Mouse (Mus musculus) hindbrain, embryonic 14.5 days (tissue): ENCODE measurements around the gene Pcbp4. TPM values are rescaled to one million over a fixed set of nuclear protein-coding genes. Genes with fewer than 3 reads are reported as not detected.

ENCODE experiments used
- ATAC-seq: fragments of 200-750 bp; cut with Nextera tagmentation; 2 replicates; pipeline ENCODE4 v1.8.0; 2017; ENCODE audit warnings: moderate number of reproducible peaks, mild to moderate bottlenecking, moderate TSS enrichment, moderate library complexity; ENCODE audit not compliant: low FRiP score
- DNase-seq: peaks from one replicate; pipeline ENCODE4 v3.0.0-alpha.2; 2015; ENCODE audit warnings: low spot score
- H3K27ac ChIP-seq: fragments of 300-500 bp; sonication (generic); 2 replicates; pipeline ENCODE4 v1.5.1; 2014; ENCODE audit warnings: mild to moderate bottlenecking, moderate library complexity
- H3K27me3 ChIP-seq: fragments of 300-500 bp; sonication (generic); 2 replicates; pipeline ENCODE4 v1.6.1; 2014; ENCODE audit warnings: mild to moderate bottlenecking, low read length, mixed read lengths; ENCODE audit not compliant: control insufficient read depth, insufficient read depth
- H3K36me3 ChIP-seq: fragments of 300-500 bp; sonication (generic); replicated peaks from 2 replicates; pipeline ENCODE4 v1.6.1; 2014; ENCODE audit not compliant: control insufficient read depth, insufficient read depth
- H3K4me1 ChIP-seq: fragments of 300-500 bp; sonication (generic); replicated peaks from 2 replicates; pipeline ENCODE4 v1.6.1; 2014; ENCODE audit warnings: antibody characterized with exemption, low read length, mixed read lengths; ENCODE audit not compliant: control insufficient read depth, insufficient read depth
- H3K4me2 ChIP-seq: fragments of 300-500 bp; sonication (generic); replicated peaks from 2 replicates; pipeline ENCODE4 v1.6.1; 2014; ENCODE audit warnings: mild to moderate bottlenecking, moderate library complexity
- H3K4me3 ChIP-seq: fragments of 300-500 bp; sonication (generic); replicated peaks from 2 replicates; pipeline ENCODE4 v1.5.1; 2014; ENCODE audit warnings: mild to moderate bottlenecking, low read length
- H3K9ac ChIP-seq: fragments of 300-500 bp; sonication (generic); 2 replicates; pipeline ENCODE4 v1.6.1; 2014
- H3K9me3 ChIP-seq: fragments of 300-500 bp; sonication (generic); 2 replicates; pipeline ENCODE4 v1.6.1; 2016; ENCODE audit warnings: low read length; ENCODE audit not compliant: control insufficient read depth
- WGBS: fragments of 180-500 bp; shearing (Covaris S2); extraction: QIAGEN DNeasy Blood & Tissue Kit; methylation state at CpG from one replicate; pipeline ENCODE4 v1.1.7; 2014; 5-methylcytosine and 5-hydroxymethylcytosine counted together
- polyA plus RNA-seq: library from polyadenylated mRNA; unstranded; fragments of >200 nt; fragmentation: Nextera tagmentation; extraction: Ambion mirVana; gene quantifications from 2 replicates; pipeline ENCODE4 v1.2.1, GENCODE M21; 2014

Pcbp4 gene
- polyA plus RNA-seq, result 183 and 186 TPM in 2 replicates

DNA sequence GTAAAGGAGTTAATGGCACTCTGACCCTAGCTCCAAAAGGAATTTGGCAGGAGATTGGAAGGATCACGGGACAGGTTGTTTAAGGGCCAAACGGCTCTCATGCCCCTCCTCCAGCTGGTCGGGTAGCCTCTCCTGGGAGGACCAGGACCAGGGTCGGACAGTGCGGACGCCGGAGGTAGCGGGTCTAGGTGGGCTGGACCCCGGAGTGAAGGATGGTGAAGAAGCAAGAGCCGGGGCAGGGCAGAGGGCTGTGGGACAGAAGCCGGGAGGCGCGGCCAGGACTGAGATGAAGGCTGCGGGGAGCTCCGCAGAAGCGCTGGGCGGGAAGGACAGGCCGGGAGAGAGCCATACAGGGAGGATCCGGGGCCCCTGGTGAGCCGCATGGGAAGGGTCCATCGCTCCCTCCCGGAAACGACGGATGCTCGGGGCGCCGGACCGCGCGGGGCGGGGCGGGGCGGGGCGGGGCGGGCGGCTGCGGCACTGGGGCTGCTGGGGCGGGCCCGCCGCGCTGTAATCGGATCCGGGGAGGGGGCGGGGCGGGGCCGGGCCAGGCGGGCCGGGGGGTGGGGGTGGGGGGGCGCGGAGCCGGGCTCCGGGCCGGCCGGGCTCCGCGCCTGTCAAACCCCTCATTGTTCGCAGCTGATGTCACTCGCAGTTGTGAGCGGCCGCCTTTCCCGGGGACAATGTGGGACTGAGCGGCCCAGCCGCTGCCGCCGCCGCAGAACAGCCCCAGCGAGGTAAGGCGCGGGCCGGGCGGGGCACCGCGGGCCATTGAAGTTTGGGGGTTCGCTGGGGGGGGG lies at the start of gene Pcbp4:
TSS of gene Pcbp4 (plus strand) at position 21 of the 800 bp plus-strand sequence.
- Histone ChIP-seq H3K4me1 (peaks cover 44% of the 10 kb centered on the region), H3K9ac (peak within 1 kb of the TSS; percentile 91), H3K4me3 (peak within 1 kb of the TSS; percentile 60), H3K27me3 (no peaks in the 10 kb centered on the region), H3K9me3 (no peaks in the 10 kb centered on the region), H3K36me3 (no peaks in the 10 kb centered on the region), H3K27ac (peak within 1 kb of the TSS; percentile 81), H3K4me2 (peak within 1 kb of the TSS; percentile 96)
- ATAC-seq (peak; percentile 65), DNase-seq (peak; percentile 57)
- WGBS, result 0% methylated on average over 36 of the region's 74 CpGs

DNA sequence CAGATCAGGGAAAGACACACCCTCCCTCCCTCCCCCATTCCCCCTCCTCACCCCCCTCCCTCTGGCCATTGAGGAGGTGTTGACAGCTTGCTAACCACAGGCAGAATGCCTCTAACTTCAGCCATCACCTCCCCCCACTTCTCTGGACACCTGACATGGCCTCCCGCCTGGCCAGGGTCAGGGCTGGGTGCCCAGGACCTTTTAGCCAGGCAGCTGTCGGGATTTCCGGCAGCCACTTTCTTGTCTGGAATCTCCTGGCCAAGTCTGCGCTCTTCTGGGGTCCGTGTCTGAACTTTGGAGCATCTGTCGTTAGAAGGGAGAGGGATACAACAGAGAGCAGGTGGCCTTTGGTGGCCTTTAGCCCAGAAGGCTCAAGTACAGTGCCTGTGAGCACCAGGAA lies 47.8 kb upstream of the Pcbp4 start:
- Histone ChIP-seq H3K4me1 (0 out of 2 replicates have a peak, but pooled peaks cover 2% of the 10 kb centered on the region), H3K27me3 (no peaks in the 10 kb centered on the region), H3K4me3 (no peak overlapping the region), H3K9ac (no peak overlapping the region), H3K9me3 (no peaks in the 10 kb centered on the region), H3K27ac (no peak overlapping the region), H3K4me2 (no peak overlapping the region), H3K36me3 (no peaks in the 10 kb centered on the region)
- DNase-seq (no peak), ATAC-seq (no peak)
- 33% methylated on average over 6 of the region's 6 CpGs for WGBS

DNA sequence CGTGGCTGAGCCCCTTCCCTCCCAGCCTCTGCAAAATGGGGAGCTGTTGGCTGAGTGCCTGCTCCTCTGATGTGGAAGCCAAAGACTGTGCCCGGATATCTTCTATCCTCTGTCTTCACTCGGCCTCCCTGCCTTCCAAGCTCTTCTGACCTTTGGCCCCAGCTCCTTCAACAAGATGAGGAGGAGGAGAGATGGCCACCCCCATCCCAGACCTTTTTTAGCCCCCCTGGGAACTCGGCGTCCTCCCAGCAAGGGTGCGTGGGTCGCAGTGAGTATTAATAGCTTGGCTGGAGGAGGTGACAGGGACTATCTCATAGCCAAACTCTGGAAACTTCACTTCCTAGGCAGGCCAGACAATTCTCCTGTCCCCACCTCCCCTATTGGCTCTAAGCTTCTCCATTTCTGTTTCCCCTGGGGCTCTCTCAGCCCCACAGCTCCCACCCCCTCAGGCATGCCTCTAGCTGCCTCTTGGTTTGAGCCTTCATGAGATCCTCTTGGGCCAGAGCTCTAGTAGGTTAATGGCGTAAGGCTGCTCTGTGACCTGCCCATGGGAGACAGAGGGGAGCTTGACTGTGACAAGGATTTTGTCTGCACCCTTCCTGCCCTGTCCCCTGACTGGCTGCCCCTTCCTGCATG lies 46.5 kb upstream of the Pcbp4 start:
- ATAC-seq (no peak), DNase-seq (no peak)
- no peaks in the 10 kb centered on the region for H3K27me3 ChIP-seq
- H3K36me3 ChIP-seq, result no peaks in the 10 kb centered on the region
- no peak overlapping the region for H3K27ac ChIP-seq
- no peak overlapping the region for H3K4me2 ChIP-seq
- H3K4me1 ChIP-seq, result 0 out of 2 replicates have a peak, but pooled peaks cover 2% of the 10 kb centered on the region
- H3K9ac ChIP-seq, result no peak overlapping the region
- WGBS, result 52% methylated on average over 8 of the region's 8 CpGs
- no peaks in the 10 kb centered on the region for H3K9me3 ChIP-seq
- H3K4me3 ChIP-seq, result no peak overlapping the region

DNA sequence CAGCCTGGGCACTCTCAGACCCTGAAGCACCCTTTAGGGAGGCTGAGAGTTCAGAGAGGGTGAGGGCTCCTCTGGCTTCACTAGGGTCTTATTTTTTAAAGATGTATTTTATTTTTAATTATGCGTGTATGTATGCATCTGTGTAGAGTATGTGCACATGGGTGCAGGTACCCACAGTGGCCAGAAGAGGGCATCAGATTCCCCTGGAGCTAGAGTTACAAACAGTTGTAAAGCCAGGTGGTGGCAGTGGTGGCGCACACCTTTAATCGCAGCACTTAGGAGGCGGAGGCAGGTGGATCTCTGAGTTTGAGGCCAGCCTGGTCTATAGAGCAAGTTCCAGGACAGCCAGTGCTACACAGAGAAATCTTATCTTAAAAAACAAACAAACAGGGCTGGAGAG lies 44.0 kb upstream of the Pcbp4 start:
- Histone ChIP-seq H3K4me1 (0 out of 2 replicates have a peak, but pooled peaks cover 2% of the 10 kb centered on the region), H3K4me3 (no peak overlapping the region), H3K27me3 (no peaks in the 10 kb centered on the region), H3K36me3 (no peaks in the 10 kb centered on the region), H3K9ac (no peak overlapping the region), H3K9me3 (no peaks in the 10 kb centered on the region), H3K4me2 (no peak overlapping the region), H3K27ac (no peak overlapping the region)
- WGBS, result 97% methylated on average over 4 of the region's 4 CpGs
- DNase-seq, result no peak
- ATAC-seq, result no peak

DNA sequence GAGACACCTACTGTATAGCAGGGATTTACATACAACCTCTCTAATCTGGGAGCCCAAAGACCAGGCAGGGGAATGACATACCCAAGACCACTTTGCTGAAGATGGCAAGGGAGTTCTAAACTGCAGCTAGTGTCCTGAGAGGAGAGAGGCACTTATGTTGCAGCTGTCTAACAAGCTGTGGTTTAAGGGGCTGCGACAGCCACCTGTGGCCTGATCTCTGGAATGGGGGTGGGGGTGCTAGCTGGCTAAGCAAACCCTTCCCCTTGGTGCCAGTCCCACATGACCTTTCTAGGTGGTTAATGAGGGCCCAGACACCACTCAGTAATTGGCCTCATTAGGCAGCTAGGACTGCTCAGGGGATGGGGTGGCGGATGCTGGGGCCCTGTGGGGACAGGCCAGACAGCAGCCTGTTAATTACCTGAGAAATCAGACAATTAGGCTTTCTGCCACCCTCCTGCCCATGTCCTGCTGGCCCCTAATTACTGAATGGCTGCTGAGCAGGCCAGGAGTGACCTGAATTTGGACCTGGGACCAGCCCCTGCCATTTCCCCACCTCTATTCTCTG lies 42.9 kb upstream of the Pcbp4 start:
- Histone ChIP-seq H3K4me3 (no peak overlapping the region), H3K9me3 (no peaks in the 10 kb centered on the region), H3K4me2 (no peak overlapping the region), H3K4me1 (0 out of 2 replicates have a peak, but pooled peaks cover 2% of the 10 kb centered on the region), H3K36me3 (no peaks in the 10 kb centered on the region), H3K9ac (no peak overlapping the region), H3K27me3 (no peaks in the 10 kb centered on the region), H3K27ac (no peak overlapping the region)
- 66% methylated on average over 2 of the region's 2 CpGs for WGBS
- ATAC-seq (no peak), DNase-seq (no peak)

DNA sequence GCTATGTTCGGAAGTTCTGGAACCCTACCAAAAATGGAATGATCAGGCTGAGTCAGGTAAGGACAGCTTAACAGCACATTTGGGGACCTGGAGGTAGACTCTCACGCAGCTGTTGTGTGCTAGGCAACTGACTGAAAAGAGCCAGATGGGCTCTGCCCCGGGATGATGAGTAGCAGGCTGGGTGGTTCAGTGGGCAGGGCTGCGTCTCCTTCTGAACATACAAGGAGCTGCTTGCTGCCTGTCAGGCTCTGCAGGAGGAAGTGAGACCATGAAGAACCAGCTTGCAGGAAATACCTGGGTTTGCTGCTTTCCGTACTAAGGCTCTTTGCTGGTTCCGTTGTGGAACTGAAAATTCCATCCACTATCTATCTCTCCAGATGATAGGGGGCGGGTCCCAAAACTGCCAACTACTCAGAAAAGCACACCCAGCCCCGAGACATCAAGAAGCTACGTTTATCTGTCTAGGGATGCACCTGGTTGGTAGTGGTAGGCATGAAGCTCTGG lies 41.9 kb upstream of the Pcbp4 start:
- H3K4me2 ChIP-seq, result no peak overlapping the region
- H3K4me1 ChIP-seq, result 0 out of 2 replicates have a peak, but pooled peaks cover 2% of the 10 kb centered on the region
- H3K9me3 ChIP-seq, result no peaks in the 10 kb centered on the region
- H3K27ac ChIP-seq, result no peak overlapping the region
- no peak overlapping the region for H3K9ac ChIP-seq
- 81% methylated on average over 9 of the region's 9 CpGs for WGBS
- ATAC-seq (no peak), DNase-seq (no peak)
- no peaks in the 10 kb centered on the region for H3K36me3 ChIP-seq
- H3K4me3 ChIP-seq, result no peak overlapping the region
- no peaks in the 10 kb centered on the region for H3K27me3 ChIP-seq

DNA sequence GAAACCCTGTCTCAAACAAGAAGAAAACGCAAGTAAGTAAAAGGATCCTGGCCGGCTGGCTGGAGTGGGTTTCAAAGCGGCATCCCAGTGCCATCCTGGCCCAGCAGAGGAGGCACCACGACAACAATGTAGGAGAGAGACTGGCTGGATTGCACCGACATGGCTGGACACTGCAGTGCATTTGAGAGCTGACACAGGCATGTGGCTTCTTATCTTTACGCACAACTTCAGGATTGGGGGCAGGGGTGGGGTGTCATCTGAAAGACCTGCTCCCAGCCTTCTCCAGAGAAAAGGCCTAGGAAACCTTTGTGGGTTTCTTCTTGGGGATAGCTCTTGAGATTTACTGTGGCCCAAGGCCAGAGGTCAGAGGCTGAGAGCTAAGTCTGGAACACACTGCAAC lies 41.4 kb upstream of the Pcbp4 start:
- Histone ChIP-seq H3K4me2 (no peak overlapping the region), H3K4me1 (no peaks in the 10 kb centered on the region), H3K4me3 (no peak overlapping the region), H3K9ac (no peak overlapping the region), H3K27me3 (no peaks in the 10 kb centered on the region), H3K36me3 (no peaks in the 10 kb centered on the region), H3K27ac (no peak overlapping the region), H3K9me3 (no peaks in the 10 kb centered on the region)
- 81% methylated on average over 6 of the region's 6 CpGs for WGBS
- ATAC-seq, result no peak
- no peak for DNase-seq

DNA sequence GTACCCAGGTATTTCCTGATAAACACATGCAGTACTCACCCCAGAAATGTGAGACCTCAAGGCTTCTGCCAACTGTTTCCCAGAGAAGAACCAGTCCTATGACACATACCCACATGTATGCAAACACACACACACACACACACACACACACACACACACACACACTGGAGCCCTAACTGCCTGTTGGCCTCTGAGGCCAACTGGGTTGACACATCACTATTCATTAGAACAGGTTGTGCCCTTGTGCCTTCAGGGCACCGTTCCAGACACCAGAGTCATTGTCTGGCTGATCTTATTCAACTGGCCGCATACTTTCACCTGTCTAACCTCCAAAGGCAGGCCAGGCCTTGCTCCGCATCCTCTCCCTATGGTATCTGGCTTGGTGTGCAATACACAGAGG lies 40.9 kb upstream of the Pcbp4 start:
- Histone ChIP-seq H3K4me2 (no peak overlapping the region), H3K9me3 (no peaks in the 10 kb centered on the region), H3K36me3 (no peaks in the 10 kb centered on the region), H3K4me1 (peaks cover under 1% of the 10 kb centered on the region; the same call in 1 of the 2 replicates), H3K27me3 (no peaks in the 10 kb centered on the region), H3K27ac (no peak overlapping the region), H3K9ac (no peak overlapping the region), H3K4me3 (no peak overlapping the region)
- DNase-seq (no peak), ATAC-seq (no peak)
- WGBS, result 86% methylated on average over 3 of the region's 3 CpGs

DNA sequence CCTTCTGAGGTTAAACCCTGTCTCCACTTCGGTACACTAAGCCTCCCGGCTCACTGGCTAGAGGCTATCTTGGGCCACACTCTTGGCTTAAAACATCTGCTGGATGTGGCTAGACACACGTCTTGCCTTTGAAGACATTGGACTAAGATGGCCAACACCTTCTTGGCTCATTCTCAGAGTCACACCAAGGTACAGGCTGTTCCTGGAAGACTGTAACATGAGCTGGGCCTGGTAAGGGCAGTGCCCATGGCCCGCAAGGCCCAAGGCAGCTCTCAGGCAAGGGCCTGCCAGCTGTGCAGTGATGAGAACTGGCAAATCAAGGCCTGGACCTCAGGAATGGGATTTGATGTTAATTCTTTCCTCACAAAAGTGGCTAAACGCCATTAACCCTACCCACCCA lies 39.5 kb upstream of the Pcbp4 start:
- WGBS, result 85% methylated on average over 5 of the region's 5 CpGs
- ATAC-seq, result no peak

More for the DNA sequence above, 39.5 kb upstream of the Pcbp4 start:
- Histone ChIP-seq H3K9me3 (no peaks in the 10 kb centered on the region), H3K4me3 (no peak overlapping the region), H3K36me3 (no peaks in the 10 kb centered on the region), H3K9ac (no peak overlapping the region), H3K27me3 (no peaks in the 10 kb centered on the region), H3K27ac (no peak overlapping the region), H3K4me1 (peaks cover 14% of the 10 kb centered on the region), H3K4me2 (no peak overlapping the region)
- no peak for DNase-seq
